Mouse (Mus musculus): Measurements from ENCODE around the gene Trak1. TPM values are rescaled to one million over a fixed set of nuclear protein-coding genes. Genes with fewer than 3 reads are reported as not detected.

Trak1 gene
- polyA plus RNA-seq, 1 experiment from 2014 or later, result 4.2 TPM

DNA sequence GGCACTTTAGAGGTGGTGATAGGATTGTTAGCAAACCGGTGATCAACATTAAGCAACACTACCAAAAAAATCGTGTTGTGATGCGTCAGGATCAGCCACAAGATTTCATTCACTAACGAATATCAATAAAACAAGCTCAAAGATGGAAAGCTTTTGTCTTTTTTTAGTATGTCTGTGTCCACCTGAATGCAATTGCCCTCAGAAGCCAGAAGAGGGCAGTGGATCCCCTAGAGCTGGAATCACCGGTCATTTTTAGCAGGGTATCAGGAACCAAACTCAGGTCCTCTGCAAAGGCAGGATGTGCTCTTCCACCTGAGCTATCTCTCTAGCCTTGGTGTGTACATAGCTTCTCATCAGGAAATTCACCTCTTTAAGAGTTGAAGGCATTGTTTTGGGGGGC, 177.5 kb downstream of the Trak1 start:
- no peak overlapping the region for H3K4me2 ChIP-seq
- ATAC-seq (ENCODE audit: insufficient read depth), result no peak
- no peak overlapping the region for H3K9ac ChIP-seq
- no peaks in the 10 kb centered on the region for H3K9me3 ChIP-seq (replicated peaks)
- H3K27ac ChIP-seq (replicated peaks), result no peak overlapping the region
- 0 out of 2 replicates have a peak, but pooled peaks cover 4% of the 10 kb centered on the region for H3K27me3 ChIP-seq
- no peaks in the 10 kb centered on the region for H3K36me3 ChIP-seq (replicated peaks)
- H3K4me3 ChIP-seq (replicated peaks), result no peak overlapping the region
- 69% methylated on average over 5 of the region's 5 CpGs for WGBS (ENCODE audit: insufficient replicate concordance)
- peaks cover 3% of the 10 kb centered on the region; the same call in 1 of the 2 replicates for H3K4me1 ChIP-seq (replicated peaks)

DNA sequence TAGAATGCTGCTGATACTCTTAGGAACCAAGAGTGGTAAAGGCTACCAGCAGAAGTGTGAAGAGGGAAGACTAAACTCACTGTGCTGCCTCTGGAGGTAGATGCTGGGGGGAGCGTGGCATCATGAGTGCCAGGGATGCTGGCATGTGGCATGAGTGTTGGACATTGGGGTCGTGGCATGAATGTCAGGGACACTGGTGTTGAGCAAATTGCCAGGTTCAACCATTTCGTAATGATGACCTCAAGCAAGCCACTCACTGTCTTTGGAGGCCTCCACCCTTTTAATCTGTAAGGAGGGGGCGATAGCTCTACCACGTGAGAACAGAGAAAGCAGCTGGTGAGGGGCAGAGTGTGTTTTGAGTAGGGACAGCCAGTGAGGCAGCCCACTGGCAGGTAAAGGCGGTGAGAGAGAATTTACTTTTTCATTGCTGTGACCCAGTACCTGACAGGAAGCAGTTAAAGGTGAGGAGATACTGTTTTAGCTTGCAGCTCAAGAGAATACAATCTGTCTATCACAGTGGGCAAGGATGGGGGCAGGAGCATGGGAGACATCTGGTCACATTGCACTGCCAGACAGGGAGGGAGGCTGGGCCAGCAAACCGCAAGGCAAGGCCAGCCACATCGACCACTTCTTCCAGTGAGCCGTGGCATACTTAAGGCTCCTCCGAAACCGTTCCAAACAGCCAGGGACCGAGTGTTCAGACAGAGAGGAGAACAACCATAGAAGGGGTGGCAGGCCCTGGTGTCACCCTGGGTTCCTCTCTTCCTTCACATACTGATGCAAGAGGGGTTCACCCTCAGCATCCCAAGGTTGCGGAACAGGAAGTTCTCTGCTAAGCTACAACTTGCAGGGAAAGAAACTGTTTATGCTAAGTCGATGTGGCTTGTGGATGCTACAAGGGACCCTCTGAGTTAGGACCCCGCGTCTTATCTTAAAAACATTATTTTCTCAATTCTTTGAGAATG, 178.5 kb downstream of the Trak1 start:
- Histone ChIP-seq H3K9me3 (replicated peaks) (no peaks in the 10 kb centered on the region), H3K36me3 (replicated peaks) (no peaks in the 10 kb centered on the region), H3K9ac (no peak overlapping the region), H3K27me3 (0 out of 2 replicates have a peak, but pooled peaks cover 4% of the 10 kb centered on the region), H3K4me3 (replicated peaks) (no peak overlapping the region), H3K4me2 (no peak overlapping the region), H3K4me1 (replicated peaks) (peaks cover 3% of the 10 kb centered on the region; the same call in 1 of the 2 replicates), H3K27ac (replicated peaks) (no peak overlapping the region)
- 59% methylated on average over 16 of the region's 16 CpGs for WGBS (ENCODE audit: insufficient replicate concordance)
- ATAC-seq (ENCODE audit: insufficient read depth), result no peak

DNA sequence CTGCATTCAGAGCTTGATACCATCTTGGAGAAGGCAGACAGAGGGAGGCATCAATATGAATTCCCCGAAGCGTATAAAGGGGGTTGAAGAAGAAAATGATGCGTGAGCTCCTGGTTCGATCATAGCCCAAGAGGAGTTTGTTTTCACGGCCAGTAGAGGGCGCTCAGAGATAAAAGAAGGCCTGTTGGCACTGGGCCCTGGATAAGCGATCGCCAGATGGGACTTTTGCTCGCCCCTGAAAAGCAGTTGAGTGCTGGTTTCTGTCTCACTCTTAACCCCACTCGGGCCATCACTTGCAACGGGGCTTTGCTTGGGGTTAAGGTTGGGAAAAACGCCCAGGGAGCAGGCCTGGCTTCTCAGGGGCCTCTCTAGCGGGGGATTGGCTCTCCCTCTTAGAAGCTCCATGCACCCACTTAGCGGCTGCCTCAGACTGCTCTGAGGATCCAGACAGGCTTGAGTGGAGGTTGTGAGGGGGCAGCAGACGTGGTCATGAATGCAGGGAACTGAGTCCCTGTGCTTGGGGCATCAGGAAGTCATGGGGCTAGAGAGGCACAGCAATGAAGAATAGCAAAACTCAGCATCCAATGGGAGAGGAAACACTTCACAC, 180.1 kb downstream of the Trak1 start:
- 15% methylated on average over 15 of the region's 15 CpGs for WGBS (ENCODE audit: insufficient replicate concordance)
- Histone ChIP-seq H3K27me3 (0 out of 2 replicates have a peak, but pooled peaks cover 4% of the 10 kb centered on the region), H3K4me3 (replicated peaks) (no peak overlapping the region), H3K36me3 (replicated peaks) (no peaks in the 10 kb centered on the region), H3K4me2 (no peak overlapping the region), H3K27ac (replicated peaks) (no peak overlapping the region), H3K9me3 (replicated peaks) (no peaks in the 10 kb centered on the region), H3K4me1 (replicated peaks) (peaks cover 3% of the 10 kb centered on the region; the same call in 1 of the 2 replicates), H3K9ac (no peak overlapping the region)
- ATAC-seq (ENCODE audit: insufficient read depth), result no peak

DNA sequence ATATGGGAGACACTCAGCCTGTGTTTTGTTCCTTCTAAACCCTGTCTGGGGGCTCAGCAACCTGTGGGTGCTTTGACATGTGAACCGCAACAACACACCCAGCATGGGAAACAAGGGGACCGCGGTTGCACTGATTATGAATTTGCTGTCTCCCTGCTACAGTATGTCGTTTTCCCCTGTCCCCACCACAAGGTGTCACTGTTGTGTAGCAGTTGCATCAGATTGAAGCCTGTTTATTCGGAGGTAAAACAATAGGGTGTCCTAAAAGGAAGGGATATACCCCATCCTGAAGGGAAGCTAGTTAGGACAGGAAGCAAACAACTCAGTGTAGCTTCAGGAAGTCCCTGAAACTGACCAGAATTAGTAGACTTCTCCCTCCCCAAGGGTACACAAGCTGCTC, 182.2 kb downstream of the Trak1 start:
- no peak overlapping the region for H3K27ac ChIP-seq (replicated peaks)
- H3K4me2 ChIP-seq, result no peak overlapping the region
- H3K36me3 ChIP-seq (replicated peaks), result no peaks in the 10 kb centered on the region
- ATAC-seq (ENCODE audit: insufficient read depth), result no peak
- H3K4me1 ChIP-seq (replicated peaks), result peaks cover 3% of the 10 kb centered on the region; the same call in 1 of the 2 replicates
- no peaks in the 10 kb centered on the region for H3K9me3 ChIP-seq (replicated peaks)
- H3K27me3 ChIP-seq, result 0 out of 2 replicates have a peak, but pooled peaks cover 4% of the 10 kb centered on the region
- WGBS (ENCODE audit: insufficient replicate concordance), result 16% methylated on average over 5 of the region's 5 CpGs
- H3K9ac ChIP-seq, result no peak overlapping the region
- H3K4me3 ChIP-seq (replicated peaks), result no peak overlapping the region

DNA sequence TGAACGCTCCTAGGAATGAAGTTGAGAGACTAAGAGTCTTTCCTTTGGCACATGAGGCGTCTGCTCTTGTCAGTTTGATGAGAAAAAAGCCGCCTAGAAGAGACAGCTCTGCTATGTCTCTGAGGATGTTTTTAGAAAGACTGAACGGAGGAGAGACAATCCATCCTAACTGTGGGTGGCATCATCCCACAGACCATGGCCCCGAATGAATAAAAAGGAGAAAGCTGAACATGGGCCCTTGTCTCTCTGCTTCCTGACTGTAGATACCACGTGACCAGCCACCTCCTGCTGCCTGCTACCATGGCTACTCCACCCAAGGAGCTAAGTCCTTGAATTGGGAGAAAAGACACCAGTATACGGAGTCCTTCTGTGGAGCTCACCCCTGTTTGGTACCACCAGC, 189.9 kb downstream of the Trak1 start:
- ATAC-seq (ENCODE audit: insufficient read depth), result no peak
- peaks cover 7% of the 10 kb centered on the region for H3K27me3 ChIP-seq
- no peak overlapping the region for H3K27ac ChIP-seq (replicated peaks)
- H3K36me3 ChIP-seq (replicated peaks), result no peaks in the 10 kb centered on the region
- H3K4me1 ChIP-seq (replicated peaks), result no peaks in the 10 kb centered on the region
- no peak overlapping the region for H3K4me3 ChIP-seq (replicated peaks)
- no peak overlapping the region for H3K4me2 ChIP-seq
- 55% methylated on average over 7 of the region's 7 CpGs for WGBS (ENCODE audit: insufficient replicate concordance)
- no peaks in the 10 kb centered on the region for H3K9me3 ChIP-seq (replicated peaks)
- H3K9ac ChIP-seq, result no peak overlapping the region

DNA sequence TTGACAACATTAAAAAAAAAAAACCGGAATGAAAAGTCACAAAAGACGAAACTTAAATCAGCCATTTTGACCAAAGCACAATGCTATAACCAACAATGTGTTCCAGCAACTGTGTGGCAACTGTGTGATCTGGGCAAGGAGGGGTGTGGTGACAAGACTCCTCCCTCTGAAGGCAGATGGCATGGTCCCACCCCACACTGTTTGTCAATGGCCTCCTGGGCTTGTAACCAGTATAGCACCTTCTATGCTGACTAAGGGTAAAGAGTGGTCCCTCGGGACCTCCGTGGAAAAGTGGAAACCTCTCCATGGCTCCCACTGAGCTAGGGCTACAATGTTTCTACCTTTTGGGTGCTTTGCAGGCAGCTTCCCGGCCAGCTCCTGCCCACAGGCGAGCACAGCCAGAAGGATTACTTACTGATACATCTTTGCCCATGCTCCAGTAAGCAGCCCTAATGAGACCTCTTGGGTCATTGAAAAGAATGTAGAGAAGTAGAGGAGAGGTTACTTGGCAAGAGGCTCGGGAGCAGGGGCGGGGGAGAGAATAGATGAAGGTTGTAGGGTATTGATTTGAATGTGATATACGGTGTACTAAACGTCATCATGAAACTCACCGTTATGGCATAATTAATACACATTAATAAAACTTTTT, 194.4 kb downstream of the Trak1 start:
- no peaks in the 10 kb centered on the region for H3K36me3 ChIP-seq (replicated peaks)
- peaks cover 52% of the 10 kb centered on the region for H3K27me3 ChIP-seq
- H3K4me1 ChIP-seq (replicated peaks), result peaks cover 6% of the 10 kb centered on the region; the same call in 1 of the 2 replicates
- H3K4me3 ChIP-seq (replicated peaks), result no peak overlapping the region
- WGBS (ENCODE audit: insufficient replicate concordance), result 62% methylated on average over 11 of the region's 11 CpGs
- no peak for ATAC-seq (ENCODE audit: insufficient read depth)
- H3K9me3 ChIP-seq (replicated peaks), result no peaks in the 10 kb centered on the region
- no peak overlapping the region for H3K9ac ChIP-seq
- H3K4me2 ChIP-seq, result no peak overlapping the region
- H3K27ac ChIP-seq (replicated peaks), result no peak overlapping the region

DNA sequence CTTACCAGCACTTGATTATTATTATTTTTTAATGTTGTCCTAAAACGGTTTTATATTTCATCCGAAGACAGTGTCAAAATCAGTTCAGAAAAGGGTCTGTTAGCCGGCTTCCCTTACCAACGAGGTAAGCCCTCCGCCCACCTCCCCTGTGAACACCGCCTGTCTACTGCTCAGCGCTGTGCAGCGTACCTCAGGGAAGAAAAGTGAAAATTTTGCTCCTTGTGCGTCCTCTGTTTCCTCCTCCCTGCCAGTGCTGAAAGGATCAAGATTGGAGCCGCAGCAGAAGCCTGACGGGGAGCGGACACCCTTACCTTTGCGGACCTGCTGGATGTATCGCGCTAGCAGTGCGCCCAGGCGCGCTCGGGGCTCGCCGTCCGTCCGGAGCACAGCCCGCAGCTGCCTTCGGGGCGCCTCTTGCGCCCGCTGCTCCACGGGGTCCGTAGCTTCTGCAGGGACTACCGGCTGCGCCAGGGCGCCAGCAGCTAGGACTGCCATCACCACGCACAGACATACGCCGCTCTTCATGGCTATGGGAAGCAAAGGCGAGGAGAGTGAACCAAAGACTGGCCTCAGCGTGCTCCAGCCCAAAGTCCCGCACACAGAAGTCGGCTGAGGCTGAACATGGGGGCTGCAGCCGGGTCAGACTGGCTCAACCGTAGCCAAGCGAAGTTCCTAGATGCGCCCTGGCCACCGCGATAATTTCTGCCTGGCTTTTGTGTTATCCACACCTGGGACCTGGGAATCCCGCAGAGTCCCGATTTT, 196.9 kb downstream of the Trak1 start:
- Histone ChIP-seq H3K4me2 (no peak overlapping the region), H3K4me1 (replicated peaks) (peaks cover 6% of the 10 kb centered on the region; the same call in 1 of the 2 replicates), H3K27ac (replicated peaks) (no peak overlapping the region), H3K4me3 (replicated peaks) (no peak overlapping the region), H3K9me3 (replicated peaks) (no peaks in the 10 kb centered on the region), H3K27me3 (peaks cover 60% of the 10 kb centered on the region), H3K9ac (no peak overlapping the region), H3K36me3 (replicated peaks) (no peaks in the 10 kb centered on the region)
- 4% methylated on average over 48 of the region's 48 CpGs for WGBS (ENCODE audit: insufficient replicate concordance)
- ATAC-seq (ENCODE audit: insufficient read depth), result no peak

DNA sequence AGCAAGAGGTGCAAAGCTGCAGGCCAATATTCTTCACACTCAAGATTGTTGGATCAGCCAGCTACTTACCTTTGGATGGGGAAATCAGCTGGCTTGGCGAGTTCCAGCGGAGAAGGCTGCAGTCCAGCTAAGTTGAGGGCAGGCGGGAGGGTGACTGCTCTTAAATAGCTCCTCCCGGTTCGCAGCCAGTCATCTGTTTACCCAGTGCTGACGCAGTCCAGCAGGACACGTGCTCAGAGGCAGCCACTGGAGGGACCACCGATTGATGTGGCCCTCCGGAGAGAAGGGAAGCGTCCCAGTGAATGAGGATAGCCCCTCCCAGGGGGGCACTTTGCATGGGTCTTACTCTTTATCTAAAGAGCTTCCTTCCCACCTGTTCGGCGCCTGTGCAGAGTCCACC, 198.2 kb downstream of the Trak1 start, which contains the start of gene Cck:
Cck (minus strand) TSS at position 166 of the 400 bp plus-strand sequence.
- no peak within 1 kb of the TSS for H3K4me3 ChIP-seq (replicated peaks)
- WGBS (ENCODE audit: insufficient replicate concordance), result 5% methylated on average over 12 of the region's 12 CpGs
- no peak within 1 kb of the TSS for H3K4me2 ChIP-seq
- no peak within 1 kb of the TSS for H3K9ac ChIP-seq
- no peaks in the 10 kb centered on the region for H3K9me3 ChIP-seq (replicated peaks)
- H3K36me3 ChIP-seq (replicated peaks), result no peaks in the 10 kb centered on the region
- ATAC-seq (ENCODE audit: insufficient read depth), result no peak
- peaks cover 60% of the 10 kb centered on the region for H3K27me3 ChIP-seq
- H3K4me1 ChIP-seq (replicated peaks), result peaks cover 6% of the 10 kb centered on the region; the same call in 1 of the 2 replicates
- H3K27ac ChIP-seq (replicated peaks), result no peak within 1 kb of the TSS

DNA sequence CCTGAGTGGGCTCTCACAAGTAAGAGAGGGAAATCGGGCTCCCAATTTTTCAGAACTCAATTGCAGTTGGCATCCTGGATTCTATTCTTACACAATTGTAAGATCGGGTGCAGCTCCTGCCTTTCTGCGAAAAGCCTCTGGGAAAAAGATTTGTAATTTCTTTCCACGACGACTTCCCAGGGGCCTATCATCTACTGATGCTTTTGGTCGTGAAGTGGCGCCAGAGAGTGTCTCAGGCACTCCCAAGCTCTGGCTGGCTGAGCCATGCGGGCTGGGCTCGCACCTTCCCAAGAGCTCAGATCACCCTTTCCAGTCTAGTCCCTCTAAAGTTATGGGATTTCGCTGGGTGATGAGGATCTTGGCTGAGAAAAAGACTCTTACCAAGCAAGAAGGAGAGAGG, 198.8 kb downstream of the Trak1 start:
- Histone ChIP-seq H3K4me1 (replicated peaks) (peaks cover 6% of the 10 kb centered on the region; the same call in 1 of the 2 replicates), H3K9ac (no peak overlapping the region), H3K36me3 (replicated peaks) (no peaks in the 10 kb centered on the region), H3K9me3 (replicated peaks) (no peaks in the 10 kb centered on the region), H3K27me3 (peaks cover 60% of the 10 kb centered on the region), H3K4me3 (replicated peaks) (no peak overlapping the region), H3K27ac (replicated peaks) (no peak overlapping the region), H3K4me2 (no peak overlapping the region)
- WGBS (ENCODE audit: insufficient replicate concordance), result 28% methylated on average over 10 of the region's 10 CpGs
- no peak for ATAC-seq (ENCODE audit: insufficient read depth)

DNA sequence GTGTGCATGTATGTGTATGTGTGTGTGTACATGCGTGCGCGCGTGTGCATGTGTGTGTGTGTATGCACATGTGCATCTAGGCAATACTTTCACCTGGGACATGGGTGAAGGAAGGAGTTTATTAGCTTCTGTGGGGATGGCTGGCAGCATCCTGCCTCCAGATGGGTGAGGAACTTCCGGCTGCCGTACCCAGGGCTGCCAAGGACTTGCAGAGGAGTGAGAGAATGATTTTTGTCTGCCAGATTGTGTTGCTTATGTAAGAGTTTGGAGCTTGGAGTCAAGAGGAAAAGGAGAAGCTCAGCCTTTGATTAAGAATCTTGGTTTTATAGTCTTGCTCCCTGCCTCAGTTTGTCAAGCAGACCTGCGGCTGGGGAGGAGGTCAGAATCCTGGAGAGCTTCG, 208.0 kb downstream of the Trak1 start:
- Histone ChIP-seq H3K27ac (replicated peaks) (no peak overlapping the region), H3K4me3 (replicated peaks) (no peak overlapping the region), H3K9me3 (replicated peaks) (no peaks in the 10 kb centered on the region), H3K4me2 (no peak overlapping the region), H3K36me3 (replicated peaks) (no peaks in the 10 kb centered on the region), H3K9ac (no peak overlapping the region), H3K27me3 (no peaks in the 10 kb centered on the region), H3K4me1 (replicated peaks) (no peaks in the 10 kb centered on the region)
- ATAC-seq (ENCODE audit: insufficient read depth), result no peak
- WGBS (ENCODE audit: insufficient replicate concordance), result 75% methylated on average over 8 of the region's 8 CpGs
